Mouse (Mus musculus): Measurements from ENCODE around the gene Zcchc7.

GRCm38 (mm10) chr4:44959220-44959619 is 203.5 kb downstream of the Zcchc7 start:
- TF ChIP-seq GATA1 (IDR thresholded peaks at IDR 0.05; ENCODE audit: low read length) = no peak
- TF ChIP-seq TAL1 (IDR thresholded peaks at IDR 0.05; ENCODE audit: low read length) = no peak

Data from erythroblast, embryonic 14.5 days (primary cell).